Mouse (Mus musculus) forebrain, embryonic 11.5 days (tissue): ENCODE data around the gene Aak1. TPM values are rescaled to one million over a fixed set of nuclear protein-coding genes. Genes with fewer than 3 reads are reported as not detected.
"Not testable (repeated sequence)": the region's sequence is repeated elsewhere in the genome, so short reads cannot be mapped to it uniquely, and the experiment has no call there.

ENCODE experiments used
- ATAC-seq: fragments of 200-750 bp; cut with Nextera tagmentation; replicated peaks from 2 replicates; pipeline ENCODE4 v1.8.0; 2017; ENCODE audit warnings: moderate TSS enrichment; ENCODE audit not compliant: low FRiP score
- DNase-seq: peaks from one replicate; pipeline ENCODE4 v3.0.0-alpha.2; 2017; ENCODE audit warnings: low spot score
- H3K27ac ChIP-seq: fragments of 300-500 bp; sonication (generic); 2 replicates; pipeline ENCODE4 v1.5.1; 2014; ENCODE audit warnings: low read depth, low read length
- H3K27me3 ChIP-seq: fragments of 300-500 bp; sonication (generic); 2 replicates; pipeline ENCODE4 v1.6.1; 2014; ENCODE audit warnings: mild to moderate bottlenecking, low read length, mixed read lengths; ENCODE audit not compliant: control insufficient read depth, insufficient read depth
- H3K36me3 ChIP-seq: fragments of 300-500 bp; sonication (generic); 2 replicates; pipeline ENCODE4 v1.6.1; 2014; ENCODE audit warnings: mild to moderate bottlenecking, low read length, moderate library complexity, mixed read lengths; ENCODE audit not compliant: control insufficient read depth, insufficient read depth
- H3K4me1 ChIP-seq: fragments of 300-500 bp; sonication (generic); replicated peaks from 2 replicates; pipeline ENCODE4 v1.6.1; 2014; ENCODE audit warnings: low read length, mixed read lengths; ENCODE audit not compliant: control insufficient read depth, insufficient read depth
- H3K4me2 ChIP-seq: fragments of 300-500 bp; sonication (generic); 2 replicates; pipeline ENCODE4 v1.6.1; 2014; ENCODE audit warnings: low read depth, mild to moderate bottlenecking, low read length, moderate library complexity, mixed read lengths; ENCODE audit not compliant: severe bottlenecking
- H3K4me3 ChIP-seq: fragments of 300-500 bp; sonication (generic); 2 replicates; pipeline ENCODE4 v1.5.1; 2014; ENCODE audit warnings: low read depth, low read length
- H3K9ac ChIP-seq: fragments of 300-500 bp; sonication (generic); 2 replicates; pipeline ENCODE4 v1.6.1; 2014; ENCODE audit warnings: low read length
- H3K9me3 ChIP-seq: fragments of 300-500 bp; sonication (generic); 2 replicates; pipeline ENCODE4 v1.6.1; 2016; ENCODE audit warnings: low read length, mixed read lengths; ENCODE audit not compliant: control insufficient read depth
- WGBS: fragments of 180-500 bp; shearing (Covaris S2); extraction: QIAGEN DNeasy Blood & Tissue Kit; methylation state at CpG from one replicate; pipeline ENCODE4 v1.1.7; 2014; 5-methylcytosine and 5-hydroxymethylcytosine counted together
- polyA plus RNA-seq: library from polyadenylated mRNA; unstranded; fragments of >200 nt; fragmentation: Nextera tagmentation; extraction: Ambion mirVana; gene quantifications from 2 replicates; pipeline ENCODE4 v1.2.1, GENCODE M21; 2014

Gene Aak1
- polyA plus RNA-seq, 1 experiment from 2014 or later: 23.2 TPM

- Histone ChIP-seq H3K27me3 (no peaks in the 10 kb centered on the region), H3K27ac (no peak overlapping the region), H3K9me3 (no peaks in the 10 kb centered on the region), H3K36me3 (no peaks in the 10 kb centered on the region; the same call in 1 of the 2 replicates), H3K4me2 (no peak overlapping the region), H3K4me1 (no peaks in the 10 kb centered on the region), H3K4me3 (no peak overlapping the region), H3K9ac (no peak overlapping the region)
- DNase-seq (no peak), ATAC-seq (no peak)
- WGBS: 85% methylated on average over 9 of the region's 9 CpGs
Observed at GRCm38 (mm10) chr6:86860732-86861463, 11.6 kb downstream of the Aak1 start.

- no peaks in the 10 kb centered on the region for H3K27me3 ChIP-seq
- H3K9ac ChIP-seq: no peak overlapping the region
- H3K9me3 ChIP-seq: no peaks in the 10 kb centered on the region
- no peak overlapping the region for H3K4me3 ChIP-seq
- no peak overlapping the region for H3K27ac ChIP-seq
- ATAC-seq: no peak
- H3K4me2 ChIP-seq: no peak overlapping the region
- no peaks in the 10 kb centered on the region for H3K4me1 ChIP-seq
- no peaks in the 10 kb centered on the region; the same call in 1 of the 2 replicates for H3K36me3 ChIP-seq
- DNase-seq: no peak
- WGBS: 91% methylated on average over 3 of the region's 3 CpGs
Observed at GRCm38 (mm10) chr6:86864358-86864757, 15.0 kb downstream of the Aak1 start.

GRCm38 (mm10) chr6:86870335-86870734 is 21.0 kb downstream of the Aak1 start:
- no peak for ATAC-seq
- Histone ChIP-seq H3K4me2 (no peak overlapping the region), H3K9me3 (no peaks in the 10 kb centered on the region), H3K27ac (no peak overlapping the region), H3K4me1 (no peaks in the 10 kb centered on the region), H3K4me3 (no peak overlapping the region), H3K9ac (no peak overlapping the region), H3K27me3 (no peaks in the 10 kb centered on the region), H3K36me3 (no peaks in the 10 kb centered on the region)
- WGBS: 90% methylated on average over 9 of the region's 9 CpGs
- no peak for DNase-seq

GRCm38 (mm10) chr6:86871783-86872182 is 22.5 kb downstream of the Aak1 start:
- no peak for ATAC-seq
- no peaks in the 10 kb centered on the region for H3K4me1 ChIP-seq
- no peak overlapping the region for H3K4me3 ChIP-seq
- DNase-seq: no peak
- no peaks in the 10 kb centered on the region for H3K27me3 ChIP-seq
- H3K9ac ChIP-seq: no peak overlapping the region
- no peak overlapping the region for H3K27ac ChIP-seq
- H3K36me3 ChIP-seq: no peaks in the 10 kb centered on the region
- H3K4me2 ChIP-seq: no peak overlapping the region
- WGBS: 98% methylated on average over 10 of the region's 10 CpGs
- H3K9me3 ChIP-seq: no peaks in the 10 kb centered on the region

DNA sequence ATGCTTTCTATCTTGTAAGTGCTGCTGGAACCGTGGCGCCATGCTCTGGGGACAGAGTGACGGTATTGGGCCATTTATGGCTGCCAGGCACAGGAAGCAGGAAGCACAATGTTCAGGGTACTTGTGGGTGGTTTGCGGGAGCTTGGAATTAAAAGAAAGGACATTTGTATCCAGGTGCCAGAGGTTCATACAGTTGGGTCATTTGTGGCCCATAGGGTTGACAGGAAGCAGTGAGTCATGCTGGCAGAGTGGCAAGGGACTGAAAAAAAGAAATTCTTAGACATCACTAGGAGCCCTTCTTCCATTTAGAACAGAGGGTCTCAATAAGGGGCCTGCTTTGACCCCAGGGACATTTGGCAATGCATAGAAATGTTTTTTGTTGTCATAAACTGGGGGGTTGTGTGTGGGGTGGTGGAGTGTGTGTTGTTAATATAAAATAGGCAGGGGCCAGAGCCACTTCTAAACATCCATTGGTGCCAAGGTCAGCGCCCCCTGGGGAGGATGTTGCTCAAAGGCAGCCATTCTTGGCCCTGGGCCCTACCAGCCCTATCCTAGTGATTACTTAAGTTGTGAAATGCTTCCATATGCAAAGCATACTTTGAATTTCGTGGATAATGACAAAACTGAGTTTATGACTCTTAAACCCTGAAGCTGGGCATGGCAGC is 25.5 kb downstream of the Aak1 start:
- H3K36me3 ChIP-seq: no peaks in the 10 kb centered on the region; the same call in 1 of the 2 replicates
- 84% methylated on average over 6 of the region's 6 CpGs for WGBS
- H3K9me3 ChIP-seq: no peaks in the 10 kb centered on the region
- H3K4me3 ChIP-seq: no peak overlapping the region
- H3K27ac ChIP-seq: no peak overlapping the region
- no peaks in the 10 kb centered on the region for H3K27me3 ChIP-seq
- no peak for DNase-seq
- no peaks in the 10 kb centered on the region for H3K4me1 ChIP-seq
- ATAC-seq: no peak
- H3K4me2 ChIP-seq: no peak overlapping the region
- no peak overlapping the region for H3K9ac ChIP-seq

- Histone ChIP-seq H3K36me3 (no peaks in the 10 kb centered on the region; the same call in 1 of the 2 replicates), H3K4me2 (no peak overlapping the region), H3K4me1 (no peaks in the 10 kb centered on the region), H3K4me3 (no peak overlapping the region), H3K27me3 (no peaks in the 10 kb centered on the region), H3K27ac (no peak overlapping the region), H3K9ac (no peak overlapping the region), H3K9me3 (no peaks in the 10 kb centered on the region)
- 11% methylated on average over 1 of the region's 1 CpGs for WGBS
- DNase-seq: no peak
- no peak for ATAC-seq
Observed at GRCm38 (mm10) chr6:86876451-86876850, 27.1 kb downstream of the Aak1 start.

GRCm38 (mm10) chr6:86878656-86879055 is 29.3 kb downstream of the Aak1 start:
- not testable (repeated sequence) for H3K27me3 ChIP-seq, H3K4me2 ChIP-seq, H3K9ac ChIP-seq, H3K4me1 ChIP-seq, ATAC-seq, DNase-seq, H3K27ac ChIP-seq, H3K36me3 ChIP-seq, H3K4me3 ChIP-seq, H3K9me3 ChIP-seq
- 85% methylated on average over 3 of the region's 3 CpGs for WGBS

- H3K4me1 ChIP-seq: no peaks in the 10 kb centered on the region
- no peak for DNase-seq
- WGBS: 95% methylated on average over 4 of the region's 4 CpGs
- H3K36me3 ChIP-seq: no peaks in the 10 kb centered on the region; the same call in 1 of the 2 replicates
- no peak overlapping the region for H3K9ac ChIP-seq
- H3K27ac ChIP-seq: no peak overlapping the region
- ATAC-seq: no peak
- H3K27me3 ChIP-seq: no peaks in the 10 kb centered on the region
- no peaks in the 10 kb centered on the region for H3K9me3 ChIP-seq
- H3K4me2 ChIP-seq: no peak overlapping the region
- no peak overlapping the region for H3K4me3 ChIP-seq
Observed at GRCm38 (mm10) chr6:86879314-86879713, 30.0 kb downstream of the Aak1 start.

GRCm38 (mm10) chr6:86884230-86884629 is 34.9 kb downstream of the Aak1 start:
- no peak overlapping the region for H3K4me2 ChIP-seq
- H3K9ac ChIP-seq: no peak overlapping the region
- no peaks in the 10 kb centered on the region for H3K36me3 ChIP-seq
- no peak overlapping the region for H3K27ac ChIP-seq
- WGBS: 98% methylated on average over 2 of the region's 2 CpGs
- no peak overlapping the region for H3K4me3 ChIP-seq
- H3K9me3 ChIP-seq: no peaks in the 10 kb centered on the region
- H3K27me3 ChIP-seq: no peaks in the 10 kb centered on the region
- ATAC-seq (no peak), DNase-seq (no peak)
- H3K4me1 ChIP-seq: no peaks in the 10 kb centered on the region
